Mouse (Mus musculus): Measurements from ENCODE around the gene Rpl15.
"Not testable (repeated sequence)": the region's sequence is repeated elsewhere in the genome, so short reads cannot be mapped to it uniquely, and the experiment has no call there.

Gene Rpl15

GRCm38 (mm10) chr14:18270529-18271441 lies at the start of gene Rpl15, which contains the start of gene Nkiras1:
TSS of gene Rpl15 (minus strand) at chr14:18271391.
TSS of gene Nkiras1 (plus strand) at chr14:18271136.
- DNase-seq (ENCODE audit: low spot score): peak; percentile 100

- DNase-seq (ENCODE audit: low spot score): no peak
Measured at GRCm38 (mm10) chr14:18317457-18318411, 46.5 kb upstream of the Rpl15 start.

- no peak for DNase-seq (ENCODE audit: low spot score)
Measured at GRCm38 (mm10) chr14:18304165-18304564, 33.0 kb upstream of the Rpl15 start.

GRCm38 (mm10) chr14:18303262-18303661 lies 32.1 kb upstream of the Rpl15 start:
- no peak for DNase-seq (ENCODE audit: low spot score)

GRCm38 (mm10) chr14:18302750-18303149 lies 31.6 kb upstream of the Rpl15 start:
- no peak for DNase-seq (ENCODE audit: low spot score)

GRCm38 (mm10) chr14:18301591-18301990 lies 30.4 kb upstream of the Rpl15 start:
- peak; percentile 49 for DNase-seq (ENCODE audit: low spot score)

- no peak for DNase-seq (ENCODE audit: low spot score)
Measured at GRCm38 (mm10) chr14:18300676-18301075, 29.5 kb upstream of the Rpl15 start.

GRCm38 (mm10) chr14:18298874-18299273 lies 27.7 kb upstream of the Rpl15 start:
- no peak for DNase-seq (ENCODE audit: low spot score)

- no peak for DNase-seq (ENCODE audit: low spot score)
Measured at GRCm38 (mm10) chr14:18297441-18297840, 26.2 kb upstream of the Rpl15 start.

- DNase-seq (ENCODE audit: low spot score): no peak
Measured at GRCm38 (mm10) chr14:18292578-18292977, 21.4 kb upstream of the Rpl15 start.

GRCm38 (mm10) chr14:18292111-18292510 lies 20.9 kb upstream of the Rpl15 start:
- no peak for DNase-seq (ENCODE audit: low spot score)

- peak; percentile 36 for DNase-seq (ENCODE audit: low spot score)
Measured at GRCm38 (mm10) chr14:18287391-18287790, 16.2 kb upstream of the Rpl15 start.

- no peak for DNase-seq (ENCODE audit: low spot score)
Measured at GRCm38 (mm10) chr14:18286441-18286840, 15.2 kb upstream of the Rpl15 start.

GRCm38 (mm10) chr14:18285476-18285875 lies 14.3 kb upstream of the Rpl15 start:
- DNase-seq (ENCODE audit: low spot score): no peak

GRCm38 (mm10) chr14:18284581-18284980 lies 13.4 kb upstream of the Rpl15 start:
- no peak for DNase-seq (ENCODE audit: low spot score)

- no peak for DNase-seq (ENCODE audit: low spot score)
Measured at GRCm38 (mm10) chr14:18280375-18280774, 9.2 kb upstream of the Rpl15 start.

- no peak for DNase-seq (ENCODE audit: low spot score)
Measured at GRCm38 (mm10) chr14:18274526-18274925, 3.3 kb upstream of the Rpl15 start.

- no peak for DNase-seq (ENCODE audit: low spot score)
Measured at GRCm38 (mm10) chr14:18271666-18272065, 475 bp upstream of the Rpl15 start.

- not testable (repeated sequence) for DNase-seq (ENCODE audit: low spot score)
Measured at GRCm38 (mm10) chr14:18269947-18270528, 1.2 kb downstream of the Rpl15 start.

GRCm38 (mm10) chr14:18263427-18263826 lies 7.8 kb downstream of the Rpl15 start:
- no peak for DNase-seq (ENCODE audit: low spot score)

- no peak for DNase-seq (ENCODE audit: low spot score)
Measured at GRCm38 (mm10) chr14:18261203-18261602, 10.0 kb downstream of the Rpl15 start.

- no peak for DNase-seq (ENCODE audit: low spot score)
Measured at GRCm38 (mm10) chr14:18242638-18243130, 28.5 kb downstream of the Rpl15 start.
